Comparison of ENCODE assay signal across 21 mouse cellular contexts in the genomic region with DNA sequence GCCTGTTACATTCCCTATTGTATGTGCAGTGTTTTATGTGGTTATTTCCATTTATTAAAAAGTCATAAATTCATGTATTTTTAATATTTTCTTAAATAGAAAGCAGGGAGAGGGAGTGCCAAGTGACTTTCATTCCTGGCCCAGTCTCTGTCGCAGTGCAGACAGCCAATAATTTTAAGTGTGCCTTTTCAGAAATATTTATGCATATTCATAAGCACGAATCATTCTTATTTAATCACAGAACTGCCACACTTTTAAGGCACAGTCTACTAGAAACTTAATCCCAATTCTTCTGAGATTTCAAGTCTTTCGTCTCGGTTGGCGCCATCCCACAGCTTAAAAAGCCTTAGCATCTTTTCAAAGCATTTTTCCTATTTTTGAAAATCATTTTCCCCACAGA. TPM values are rescaled to one million over a fixed set of nuclear protein-coding genes. Genes with fewer than 3 reads are reported as not detected.
DNase-seq lines count a peak whose midpoint lies in the region; ATAC-seq and TF ChIP-seq lines count a peak whose summit lies in the region.
"Had no signal": no experiment of that assay in that cellular context is flagged by ENCODE, and none has a peak within 500 bp of the region (broad histone marks: within the 10 kb centered on the region; RNA-seq: fewer than 3 reads in every experiment).

No protein-coding gene starts in this region.

- H3K27ac ChIP-seq in forebrain, postnatal 0 days (ENCODE audit: low read depth, low read length): no peak overlapping the region
- no peak overlapping the region for H3K27ac ChIP-seq in forebrain, embryonic 10.5 days
- H3K27ac ChIP-seq in left cerebral cortex, adult 2 months: peak overlapping the region; percentile 55
- peak overlapping the region; percentile 93 for H3K27ac ChIP-seq in embryonic fibroblast, embryonic 13.5 days (ENCODE audit: insufficient read depth, low read length)
- H3K27ac ChIP-seq: embryonic facial prominence, embryonic 13.5 days; heart, adult 2 months; heart, embryonic 15.5 days; hindbrain, embryonic 13.5 days; hindbrain, postnatal 0 days had no signal

- no peaks in the 10 kb centered on the region for H3K36me3 ChIP-seq in forebrain, postnatal 0 days (ENCODE audit: insufficient read depth)
- H3K36me3 ChIP-seq in forebrain, embryonic 10.5 days (replicated peaks): no peaks in the 10 kb centered on the region
- H3K36me3 ChIP-seq: embryonic facial prominence, embryonic 13.5 days; heart, embryonic 15.5 days; hindbrain, embryonic 13.5 days had no signal

- WGBS in forebrain, postnatal 0 days: 44% methylated on average over 5 of the region's 5 CpGs
- WGBS in forebrain, embryonic 10.5 days: 92% methylated on average over 5 of the region's 5 CpGs

- peak; percentile 11 for DNase-seq in forebrain, postnatal 0 days
- no peak for DNase-seq in forebrain, embryonic 10.5 days (ENCODE audit: extremely low spot score, low spot score)
- no peak for DNase-seq in left cerebral cortex, adult 2 months (ENCODE audit: extremely low spot score in 1 of 2, low spot score in 2 of 2)
- no peak for DNase-seq in left cerebral cortex, postnatal 36 days (ENCODE audit: low spot score in 2 of 2)
- peak; percentile 20 for DNase-seq in brain, adult 2 months (ENCODE audit: low read depth, low spot score)
- DNase-seq: adrenal gland, postnatal 10 days; cerebellum, adult 18-20 months; cerebellum, adult 9-11 months; cerebellum, postnatal 36 days; gastrocnemius, postnatal 14 days; heart, adult 2 months; heart, postnatal 14 days; kidney, adult 11 months had no signal

- H3K9ac ChIP-seq in forebrain, postnatal 0 days: no peak overlapping the region
- H3K9ac ChIP-seq: embryonic facial prominence, embryonic 13.5 days; heart, embryonic 15.5 days; hindbrain, embryonic 13.5 days had no signal

- no peaks in the 10 kb centered on the region for H3K27me3 ChIP-seq in forebrain, postnatal 0 days (ENCODE audit: insufficient read depth, low read length)
- no peaks in the 10 kb centered on the region for H3K27me3 ChIP-seq in forebrain, embryonic 10.5 days (ENCODE audit: poor library complexity, severe bottlenecking)
- H3K27me3 ChIP-seq: embryonic facial prominence, embryonic 13.5 days; heart, embryonic 15.5 days; hindbrain, embryonic 13.5 days had no signal

- no peak overlapping the region for H3K4me3 ChIP-seq in forebrain, postnatal 0 days (ENCODE audit: low read depth, low read length)
- H3K4me3 ChIP-seq in forebrain, embryonic 10.5 days: no peak overlapping the region
- no peak overlapping the region for H3K4me3 ChIP-seq in left cerebral cortex, adult 2 months
- H3K4me3 ChIP-seq in embryonic fibroblast, embryonic 13.5 days (ENCODE audit: insufficient read depth, low read length): no peak overlapping the region
- H3K4me3 ChIP-seq: embryonic facial prominence, embryonic 13.5 days; erythroblast, embryonic 14.5 days; heart, adult 2 months; heart, embryonic 15.5 days; hindbrain, embryonic 13.5 days had no signal

- no peaks in the 10 kb centered on the region for H3K9me3 ChIP-seq in forebrain, postnatal 0 days (ENCODE audit: low read length)
- no peaks in the 10 kb centered on the region for H3K9me3 ChIP-seq in forebrain, embryonic 10.5 days
- H3K9me3 ChIP-seq: embryonic facial prominence, embryonic 13.5 days; heart, embryonic 15.5 days; hindbrain, embryonic 13.5 days had no signal

- intact Hi-C loops in left cerebral cortex, adult 2 months (cut with DNase I): no loop called here
- intact Hi-C loops in left cerebral cortex, postnatal 36 days (cut with DNase I): no loop called here

- ATAC-seq in forebrain, postnatal 0 days: peak; percentile 61; the same call in 1 of the 2 replicates
- no peak for ATAC-seq in erythroblast, adult 5-6 weeks (replicated peaks; ENCODE audit: low FRiP score, poor library complexity, severe bottlenecking)
- ATAC-seq: hindbrain, postnatal 0 days had no signal

- TF ChIP-seq CTCF in forebrain, postnatal 0 days (IDR thresholded peaks at IDR 0.05; ENCODE audit: low read depth): no peak
- no peak for TF ChIP-seq CTCF in left cerebral cortex, adult 2 months (IDR thresholded peaks at IDR 0.05)
- TF ChIP-seq CTCF in embryonic fibroblast, embryonic 13.5 days (IDR thresholded peaks at IDR 0.05; ENCODE audit: borderline replicate concordance, insufficient read depth, low read length): no peak

- H3K4me2 ChIP-seq in forebrain, postnatal 0 days (ENCODE audit: low read depth): no peak overlapping the region
- H3K4me2 ChIP-seq: embryonic facial prominence, embryonic 13.5 days; heart, embryonic 11.5 days; heart, embryonic 15.5 days; hindbrain, embryonic 13.5 days had no signal

- no peaks in the 10 kb centered on the region for H3K4me1 ChIP-seq in forebrain, postnatal 0 days (ENCODE audit: insufficient read depth)
- H3K4me1 ChIP-seq in forebrain, embryonic 10.5 days: no peaks in the 10 kb centered on the region
- H3K4me1 ChIP-seq in embryonic fibroblast, embryonic 13.5 days (ENCODE audit: control insufficient read depth, insufficient read depth, low read length): peaks cover 7% of the 10 kb centered on the region
- H3K4me1 ChIP-seq: embryonic facial prominence, embryonic 13.5 days; heart, embryonic 15.5 days had no signal

- TF ChIP-seq POLR2A in embryonic fibroblast, embryonic 13.5 days (IDR thresholded peaks at IDR 0.05; ENCODE audit: low read depth, low read length): no peak

RNA-seq across cellular contexts. Expression of gene Nav3, which starts 29.3 kb away (rescaled TPM):
- 72.9 and 119 TPM in 2 replicates for total RNA-seq in forebrain, postnatal 0 days (2014; rRNA removed)
- 14.3 and 20.1 TPM in 2 replicates for polyA plus RNA-seq in forebrain, postnatal 0 days (2015; fragmentation: Nextera tagmentation; extraction: Ambion mirVana)
- polyA plus RNA-seq in forebrain, embryonic 10.5 days (2016; fragmentation: Nextera tagmentation; extraction: Ambion mirVana): 1.00 and 1.0 TPM in 2 replicates
- total RNA-seq in left cerebral cortex, adult 2 months (2021): 100 to 1,000 TPM; 116 to 136 TPM
- total RNA-seq in left cerebral cortex, postnatal 36 days (2021): 100 to 1,000 TPM; 132 to 151 TPM
- 4.9 and 5.2 TPM in 2 replicates for polyA plus RNA-seq in embryonic fibroblast, embryonic 13.5 days (2011; ENCODE audit: insufficient read length, low read depth, missing spikeins)
- total RNA-seq in erythroblast, adult 5-6 weeks (2015; ENCODE audit: low replicate concordance): not detected in 2 replicates
- total RNA-seq in erythroblast, adult 5-6 weeks (2017; ENCODE audit: low replicate concordance): not detected in 2 replicates
- polyA plus RNA-seq: erythroblast, embryonic 14.5 days had no signal

Comparison
In these comparisons a context has a peak if more than half of its experiments do, and no peak if none do; other contexts are left out.
1. DNase-seq: peak in forebrain, postnatal 0 days (single experiment) and brain, adult 2 months (single experiment); none in forebrain, embryonic 10.5 days (single experiment), left cerebral cortex, adult 2 months (0 of 2) and left cerebral cortex, postnatal 36 days (0 of 2).
2. H3K27ac ChIP-seq: peak in left cerebral cortex, adult 2 months (single experiment) and embryonic fibroblast, embryonic 13.5 days (single experiment); none in forebrain, postnatal 0 days (single experiment) and forebrain, embryonic 10.5 days (single experiment).
3. RNA of gene Nav3, which starts 29.3 kb away (total RNA-seq): 132 to 151 TPM in left cerebral cortex, postnatal 36 days, 116 to 136 TPM in left cerebral cortex, adult 2 months and 72.9 to 119 TPM in forebrain, postnatal 0 days; not detected in erythroblast, adult 5-6 weeks; every median in the first group is over 10 times any median in the second.